Mouse (Mus musculus) brain, embryonic 14.5 days (tissue): ENCODE measurements at regions not wholly inside any gene's neighbourhood (a gene's known extent, or its start where the extent isn't known, plus 50 kb on each side); places are given as distances from the start of the nearest gene placed in this dataset.

Source experiments
- CTCF ChIP-seq: fragments of 200-500 bp; IDR thresholded peaks from 2 replicates; pipeline ENCODE4 v1.5.1; 2012; ENCODE audit warnings: inconsistent platforms, mild to moderate bottlenecking, moderate library complexity, borderline replicate concordance; ENCODE audit not compliant: insufficient read depth, insufficient read length; ENCODE audit errors: extremely low read depth
- POLR2A ChIP-seq: fragments of 200-500 bp; IDR thresholded peaks from 2 replicates; pipeline ENCODE4 v1.6.1; 2012; ENCODE audit warnings: mild to moderate bottlenecking, inconsistent platforms, borderline replicate concordance; ENCODE audit not compliant: poor library complexity, insufficient read depth, insufficient read length, severe bottlenecking; ENCODE audit errors: extremely low read depth

DNA sequence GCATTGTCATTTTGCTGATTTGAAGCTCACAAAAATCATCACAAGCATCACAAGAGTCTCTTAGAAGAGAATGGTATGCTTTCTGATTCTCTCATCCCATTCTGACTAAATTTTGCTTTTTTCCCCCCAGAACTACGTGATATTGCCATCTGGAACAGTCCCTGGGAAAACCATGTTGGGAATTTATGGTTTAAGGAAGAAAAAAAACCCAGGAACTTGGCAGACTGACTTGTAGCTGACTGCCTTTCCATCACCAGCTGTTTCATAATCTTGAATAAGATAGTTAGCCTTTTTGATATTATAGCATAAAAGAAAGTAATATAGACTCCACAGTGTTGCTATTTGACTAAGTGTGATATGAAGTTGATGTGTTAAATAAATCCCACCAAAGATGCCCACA is 110.7 kb upstream of the Oprm1 start:
- TF ChIP-seq POLR2A (no peak), CTCF (no peak)
